Mouse (Mus musculus) spleen, adult 12 weeks (tissue): ENCODE results near the gene Pde2a.

Source experiments
- DNase-seq: peaks from one replicate; pipeline ENCODE4 v3.0.0; 2022; ENCODE audit warnings: low spot score

The Pde2a gene

DNA sequence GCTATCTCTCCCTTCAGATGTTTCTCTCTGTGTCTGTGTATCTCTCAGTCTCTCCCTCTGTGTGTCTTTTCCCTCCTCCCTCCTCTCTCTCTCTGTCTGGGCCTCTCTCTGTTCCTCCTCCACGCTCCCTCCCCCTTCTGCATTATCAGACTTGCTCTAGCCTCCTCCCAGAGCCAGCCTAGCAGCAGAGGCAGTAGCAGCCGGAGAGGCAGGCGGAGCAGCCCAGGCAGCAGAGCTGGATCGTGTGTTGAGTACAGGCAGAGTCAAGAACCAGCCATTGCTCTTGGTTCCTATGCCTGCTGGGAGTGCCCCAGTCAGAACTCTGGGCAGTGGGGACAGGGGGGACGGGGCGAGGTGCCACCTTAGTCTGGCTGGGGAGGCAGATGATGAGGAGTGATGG, at the start of gene Pde2a:
Pde2a (plus strand) TSS at position 163 of the 400 bp plus-strand sequence.
- DNase-seq = no peak

DNA sequence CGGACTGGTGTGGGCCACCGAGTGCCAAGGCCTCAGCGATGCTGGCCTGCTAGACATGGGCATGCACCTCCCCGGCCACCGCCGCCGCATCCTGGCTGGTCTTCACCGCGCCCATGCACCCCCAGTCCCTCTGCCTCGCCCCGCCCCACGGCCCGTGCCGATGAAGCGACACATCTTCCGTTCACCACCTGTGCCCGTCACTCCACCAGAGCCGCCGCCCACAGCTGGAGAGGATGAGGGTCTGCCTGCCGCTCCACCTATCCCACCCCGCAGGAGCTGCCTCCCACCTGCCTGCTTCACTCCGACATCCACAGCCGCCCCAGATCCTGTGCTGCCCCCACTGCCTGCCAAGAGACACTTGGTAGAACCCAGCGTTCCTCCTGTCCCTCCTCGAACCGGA, 48.4 kb upstream of the Pde2a start:
- no peak for DNase-seq

DNA sequence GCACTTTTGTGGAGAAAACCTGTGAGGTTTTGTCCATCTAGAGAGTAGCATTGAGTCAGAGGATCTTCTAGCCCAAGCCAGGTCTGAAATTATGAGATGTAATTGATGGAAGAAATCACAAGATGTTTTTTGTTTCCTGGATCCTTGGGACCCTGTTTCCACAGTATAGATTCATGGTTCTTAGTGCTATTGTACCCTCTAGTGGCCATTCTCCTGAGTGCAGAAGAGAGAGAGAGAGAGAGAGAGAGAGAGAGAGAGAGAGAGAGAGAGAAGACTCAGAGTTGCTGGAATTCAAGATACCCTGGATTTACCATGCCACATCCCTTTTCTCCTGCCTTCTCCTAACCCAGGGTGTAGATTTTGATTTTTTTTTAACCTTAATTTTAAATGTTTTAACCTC, 47.3 kb upstream of the Pde2a start:
- DNase-seq = no peak

DNA sequence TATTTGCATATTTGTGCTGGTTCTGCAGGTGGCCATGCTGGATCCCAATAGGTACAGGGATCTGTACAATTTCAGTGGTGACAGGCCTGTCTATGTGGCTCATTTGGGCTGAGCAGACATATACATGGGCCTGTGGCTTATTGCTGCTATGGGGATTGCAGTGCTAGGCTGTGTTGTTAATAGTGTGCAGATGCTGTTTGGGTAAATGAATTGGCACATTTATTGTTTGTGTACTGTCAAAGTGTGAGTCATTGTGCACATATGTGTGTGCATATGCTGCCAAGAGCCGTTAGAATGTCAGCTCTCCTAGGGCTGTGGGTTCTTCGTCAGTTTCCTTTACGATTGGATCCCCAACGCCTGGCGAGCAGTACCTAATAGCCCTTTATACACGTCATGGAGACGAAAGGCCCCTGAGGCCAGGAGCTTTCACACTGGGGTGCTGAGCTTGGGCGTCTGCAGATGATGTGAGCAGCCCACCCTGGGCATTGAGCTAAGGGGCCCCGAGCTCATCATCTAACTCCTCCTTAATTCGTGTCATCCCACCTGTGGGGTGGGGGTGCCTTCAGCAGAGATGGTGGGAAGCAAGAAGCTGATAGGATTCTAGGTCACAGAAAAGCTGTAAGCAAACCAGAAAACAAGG, 44.7 kb upstream of the Pde2a start:
- DNase-seq = no peak

DNA sequence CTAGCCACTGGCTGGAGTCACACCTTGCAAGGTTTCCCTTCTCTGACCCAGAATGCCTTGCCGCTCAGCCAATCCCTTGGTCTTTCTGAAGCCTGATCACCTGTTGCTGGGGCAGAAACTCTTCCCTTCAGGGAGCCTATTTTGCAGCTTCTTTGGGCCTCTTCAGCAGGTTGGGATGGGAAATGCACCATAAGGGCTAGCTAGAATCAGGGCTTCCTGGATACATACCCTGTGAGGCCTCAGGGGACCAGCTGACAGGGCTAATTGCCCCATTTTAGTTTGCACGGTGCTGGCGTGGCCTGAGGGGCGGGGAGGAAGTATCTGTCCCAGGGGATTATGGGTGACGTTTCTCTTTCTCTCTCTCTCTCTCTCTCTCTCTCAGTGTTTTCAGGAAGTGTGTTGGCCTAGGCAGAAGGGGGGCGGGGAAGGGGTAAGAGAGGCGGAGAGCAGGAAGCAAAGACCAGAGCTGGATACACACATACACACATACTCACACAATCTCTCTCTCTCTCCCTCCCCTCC, 43.7 kb upstream of the Pde2a start:
- DNase-seq = peak; percentile 73

DNA sequence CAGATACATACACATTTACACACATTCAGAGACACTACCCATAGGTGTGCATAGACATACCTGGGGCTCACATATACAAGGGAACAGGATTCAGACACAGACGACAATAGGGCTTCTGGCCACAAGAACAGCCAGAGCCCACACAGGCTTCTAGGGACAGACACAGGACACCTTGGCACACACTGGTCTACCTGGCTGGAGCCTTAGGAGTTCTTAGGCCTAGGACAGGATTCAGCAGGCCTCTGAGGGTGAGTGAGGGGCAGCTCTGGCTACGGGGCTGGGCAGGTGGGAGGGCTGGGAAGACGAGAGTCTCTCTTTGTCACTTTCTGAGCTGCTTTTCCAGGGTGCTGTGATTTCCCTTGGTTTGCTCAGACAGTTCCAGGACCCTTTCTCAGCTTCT, 43.2 kb upstream of the Pde2a start:
- DNase-seq = no peak

DNA sequence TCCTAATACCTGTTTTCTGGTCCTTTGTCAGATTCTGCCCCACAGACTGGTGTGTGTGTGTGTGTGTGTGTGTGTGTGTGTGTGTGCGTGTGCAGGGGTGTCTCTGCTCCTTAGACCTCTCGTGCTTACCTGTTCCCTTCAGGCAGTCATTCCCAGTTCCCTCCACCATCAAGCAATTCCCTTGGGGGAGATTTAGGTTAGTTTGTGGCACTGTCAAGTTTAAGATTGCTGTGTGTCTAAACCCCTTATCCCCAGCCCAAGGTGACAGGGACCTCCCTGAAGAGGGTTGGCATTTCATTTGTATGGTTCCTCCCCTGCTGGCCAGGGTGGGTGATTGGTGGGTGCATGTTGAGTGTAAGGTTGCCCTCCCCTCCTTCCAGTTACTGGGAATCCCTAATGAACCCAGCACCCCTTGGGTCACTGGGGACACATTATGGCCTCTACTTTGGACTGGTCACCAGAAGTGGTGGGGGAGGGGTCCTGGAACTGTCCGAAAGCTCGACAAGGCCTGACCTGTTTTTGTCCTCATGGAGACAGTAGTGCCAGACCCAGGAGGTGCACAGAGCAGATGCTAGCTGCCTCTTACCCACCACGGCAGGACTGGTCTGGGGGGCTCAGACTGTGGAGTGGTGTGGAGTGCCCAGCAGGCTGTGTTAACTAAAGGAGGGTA, 42.6 kb upstream of the Pde2a start:
- no peak for DNase-seq

DNA sequence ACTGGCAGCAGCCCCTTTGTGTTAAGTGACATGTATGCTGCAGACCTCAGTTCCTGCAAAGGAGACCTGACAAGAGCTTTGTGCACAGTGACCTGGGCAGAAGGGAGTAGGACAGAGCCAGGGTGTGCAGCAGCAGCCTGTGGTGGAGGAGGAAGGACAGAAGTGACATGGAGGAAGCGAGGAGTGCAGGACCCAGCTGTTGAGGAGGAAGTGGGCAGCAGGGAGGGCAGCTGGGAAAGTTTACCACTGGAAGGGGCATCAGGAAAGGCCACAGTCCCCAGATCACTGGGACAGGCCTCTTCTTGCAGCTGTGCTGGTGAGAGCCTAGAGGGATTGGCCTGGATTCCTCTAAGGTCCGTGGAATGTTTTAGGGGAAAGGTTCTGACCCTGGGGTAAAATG, 41.8 kb upstream of the Pde2a start:
- DNase-seq = no peak

DNA sequence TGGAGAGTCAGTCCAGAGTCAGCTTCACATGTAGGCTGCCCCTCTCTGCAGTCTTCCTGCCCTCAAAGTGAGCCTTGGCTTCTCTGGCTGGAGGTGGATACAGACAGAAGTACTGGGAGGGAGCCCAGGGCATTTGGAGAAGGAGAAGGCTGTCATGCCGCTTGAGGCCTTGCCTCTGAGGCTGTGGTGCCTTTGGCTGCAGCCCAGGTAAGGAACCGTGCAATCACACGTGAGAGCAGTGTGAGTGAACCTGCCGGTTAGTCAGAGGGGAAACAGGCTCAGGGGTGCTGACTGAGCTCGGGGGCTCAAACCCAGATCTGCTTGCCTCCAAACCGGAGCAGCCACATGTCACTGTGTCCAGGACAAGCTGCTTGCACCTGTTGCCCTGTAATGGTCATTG, 40.0 kb upstream of the Pde2a start:
- no peak for DNase-seq

DNA sequence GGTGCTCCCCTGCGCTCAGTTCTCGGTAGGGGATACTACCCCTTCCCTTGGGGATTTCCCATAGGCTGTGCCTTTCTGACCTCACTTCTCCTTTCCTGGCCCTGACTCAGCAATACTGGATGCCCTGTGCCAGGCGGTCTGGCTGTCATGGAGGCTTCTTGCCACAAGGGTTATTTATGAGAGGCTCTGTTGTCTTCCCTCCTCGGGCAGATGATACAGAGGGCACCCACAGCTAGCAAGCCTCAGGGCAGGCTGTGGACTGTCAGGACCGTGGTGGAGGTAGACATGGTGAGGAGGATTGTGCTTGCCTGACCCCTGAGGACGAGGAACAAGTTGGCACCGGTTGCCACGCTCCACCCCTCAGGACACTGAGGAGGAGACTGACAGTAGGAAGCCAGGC, 39.1 kb upstream of the Pde2a start:
- DNase-seq = peak; percentile 26

DNA sequence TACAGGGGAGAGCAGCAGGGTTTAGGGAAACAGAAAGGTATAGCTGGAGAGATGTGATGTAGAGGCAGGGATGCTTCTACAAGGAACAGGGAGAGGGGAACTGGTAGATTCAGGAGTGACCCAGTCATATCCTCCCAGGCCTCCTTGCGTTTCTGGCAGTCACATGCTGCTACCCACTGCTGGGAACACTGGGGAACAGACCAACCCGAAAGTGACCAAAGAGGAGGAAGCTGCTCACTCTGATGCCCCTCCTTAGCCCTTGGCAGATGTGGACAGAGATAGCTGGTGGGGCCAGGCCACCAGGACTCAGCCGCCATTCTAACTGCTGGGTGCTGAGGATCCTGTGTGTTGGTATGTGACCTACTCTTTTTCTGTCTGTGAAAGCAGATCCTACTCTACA, 37.7 kb upstream of the Pde2a start:
- no peak for DNase-seq

DNA sequence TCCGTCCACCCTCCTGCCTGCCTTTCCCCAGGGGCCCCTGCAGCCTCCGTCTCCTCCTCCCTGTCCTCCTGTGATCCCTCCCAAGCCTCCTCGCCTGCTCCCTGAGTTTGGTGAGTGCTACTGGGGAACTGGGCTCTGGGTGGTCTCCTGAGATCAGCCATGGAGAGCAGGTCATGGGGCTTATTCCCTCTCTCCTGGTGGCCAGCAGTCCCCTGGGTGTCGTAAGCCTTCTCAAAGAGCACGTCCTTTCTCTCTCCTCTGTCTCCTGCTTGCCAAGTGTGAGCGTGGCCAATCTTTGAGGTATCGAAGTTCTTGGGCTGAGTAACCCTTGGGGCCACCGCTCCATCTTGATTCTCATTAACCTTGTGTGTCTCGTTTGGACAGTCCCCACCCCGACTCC, 36.6 kb upstream of the Pde2a start:
- no peak for DNase-seq

DNA sequence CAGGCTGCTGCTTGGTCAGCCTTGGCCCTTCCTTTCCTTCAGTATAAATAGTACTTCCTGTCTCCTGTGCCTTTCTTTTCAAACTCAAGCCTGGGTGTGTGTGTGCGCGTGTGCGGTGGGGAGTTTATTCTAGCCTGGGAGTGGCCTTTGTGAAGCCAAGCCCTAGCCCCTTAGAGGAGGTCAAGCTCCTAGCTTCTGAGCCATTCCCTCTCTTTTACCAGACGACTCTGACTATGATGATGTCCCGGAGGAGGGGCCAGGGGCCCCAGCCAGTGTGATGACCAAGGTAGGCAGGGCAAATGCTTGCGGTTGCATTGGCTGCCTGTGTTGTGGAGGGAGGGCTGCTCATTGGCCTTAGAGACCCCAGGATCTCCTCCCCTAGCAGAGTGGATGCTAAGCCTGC, 36.2 kb upstream of the Pde2a start:
- no peak for DNase-seq

DNA sequence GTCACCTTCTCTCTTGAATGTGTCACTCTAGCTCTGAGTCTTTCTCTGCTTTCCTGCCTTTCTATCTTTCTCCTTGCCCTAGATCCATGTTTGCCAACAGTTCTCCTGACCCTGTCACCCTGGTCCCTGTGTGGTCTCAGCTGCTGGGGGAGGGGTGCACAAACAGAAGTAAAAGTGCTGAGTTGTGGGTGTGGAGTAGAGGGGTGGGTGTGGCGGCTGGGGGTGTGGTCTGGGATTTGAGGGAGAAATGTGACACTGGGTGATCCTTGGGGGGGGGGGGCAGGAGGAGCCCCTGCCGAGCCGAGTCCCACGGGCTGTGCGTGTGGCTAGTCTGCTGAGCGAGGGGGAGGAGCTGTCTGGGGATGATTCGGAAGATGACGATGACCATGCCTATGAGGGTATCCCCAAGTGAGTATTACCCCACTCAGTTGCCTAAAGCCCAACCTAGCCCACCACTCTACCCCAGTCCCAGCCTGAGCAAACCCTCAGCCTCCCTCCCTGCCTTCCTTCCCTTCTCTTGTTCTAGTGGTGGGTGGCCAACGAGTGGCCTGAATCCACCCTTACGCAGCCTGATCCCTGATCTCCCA, 35.5 kb upstream of the Pde2a start:
- DNase-seq = no peak

DNA sequence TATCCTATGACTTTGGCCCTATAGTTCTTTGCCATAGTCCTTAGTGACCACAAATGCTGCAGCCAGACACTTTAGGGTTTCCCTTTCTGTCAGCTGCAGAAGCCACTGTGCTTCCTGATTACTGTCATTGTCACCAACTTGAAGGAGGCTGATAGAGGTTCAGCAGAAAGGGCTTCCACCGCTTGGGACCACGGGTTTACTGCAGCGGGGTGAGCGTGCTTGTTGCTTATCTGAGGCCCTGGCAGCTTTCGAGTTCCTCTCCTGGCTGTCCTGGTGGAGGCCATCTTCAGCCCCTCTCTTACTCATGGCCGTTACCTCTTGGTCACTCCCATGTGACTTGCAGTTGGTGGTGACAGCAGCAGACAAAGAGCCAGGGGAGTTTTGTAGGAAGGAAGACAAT, 32.2 kb upstream of the Pde2a start:
- no peak for DNase-seq

DNA sequence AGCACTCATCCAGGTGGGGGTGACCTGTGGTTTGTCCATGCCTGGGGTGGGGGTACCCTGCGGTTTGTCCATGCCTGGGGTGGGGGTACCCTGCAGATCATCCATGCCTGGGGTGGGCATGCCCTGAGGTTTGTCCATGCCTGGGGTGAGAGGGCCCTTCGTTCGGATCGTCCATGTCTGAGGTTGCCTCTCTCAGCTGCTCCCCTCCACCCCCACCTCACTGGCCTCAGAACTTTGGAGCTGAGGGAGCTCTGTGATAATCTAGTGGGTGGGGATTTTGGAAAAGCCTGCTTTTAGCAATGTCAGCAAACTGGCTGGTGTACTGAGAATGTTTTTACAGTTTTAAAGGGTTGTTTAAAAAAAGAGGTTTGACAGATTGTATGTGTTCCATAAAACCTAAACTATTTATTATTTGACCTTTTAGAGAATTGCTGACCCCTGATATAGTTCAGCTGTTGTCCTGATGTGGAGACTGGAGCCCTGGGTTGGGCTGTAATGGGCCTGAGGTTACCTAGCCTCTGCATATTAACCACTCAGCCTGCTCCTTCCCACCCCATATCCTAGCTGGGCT, 29.5 kb upstream of the Pde2a start:
- DNase-seq = no peak

DNA sequence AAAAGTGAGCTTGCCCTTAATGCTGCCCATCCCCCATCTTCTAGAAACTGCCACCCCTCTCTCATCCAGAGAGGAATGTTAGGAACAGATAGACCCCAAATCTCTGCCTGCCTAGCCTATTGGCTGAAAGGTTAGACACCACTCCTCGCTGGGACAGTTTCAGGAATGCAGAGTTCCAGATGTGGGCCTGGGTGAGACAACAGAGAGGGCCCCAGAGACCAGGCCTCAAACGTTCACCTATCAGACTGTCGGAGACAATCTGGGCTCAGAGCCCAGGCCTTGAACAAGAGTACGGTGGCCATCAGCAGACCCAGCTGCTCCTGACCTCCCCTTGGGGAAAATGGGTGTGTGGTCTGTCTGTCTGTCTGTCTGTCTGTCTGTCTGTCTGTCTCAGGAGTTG, 28.5 kb upstream of the Pde2a start:
- DNase-seq = no peak

DNA sequence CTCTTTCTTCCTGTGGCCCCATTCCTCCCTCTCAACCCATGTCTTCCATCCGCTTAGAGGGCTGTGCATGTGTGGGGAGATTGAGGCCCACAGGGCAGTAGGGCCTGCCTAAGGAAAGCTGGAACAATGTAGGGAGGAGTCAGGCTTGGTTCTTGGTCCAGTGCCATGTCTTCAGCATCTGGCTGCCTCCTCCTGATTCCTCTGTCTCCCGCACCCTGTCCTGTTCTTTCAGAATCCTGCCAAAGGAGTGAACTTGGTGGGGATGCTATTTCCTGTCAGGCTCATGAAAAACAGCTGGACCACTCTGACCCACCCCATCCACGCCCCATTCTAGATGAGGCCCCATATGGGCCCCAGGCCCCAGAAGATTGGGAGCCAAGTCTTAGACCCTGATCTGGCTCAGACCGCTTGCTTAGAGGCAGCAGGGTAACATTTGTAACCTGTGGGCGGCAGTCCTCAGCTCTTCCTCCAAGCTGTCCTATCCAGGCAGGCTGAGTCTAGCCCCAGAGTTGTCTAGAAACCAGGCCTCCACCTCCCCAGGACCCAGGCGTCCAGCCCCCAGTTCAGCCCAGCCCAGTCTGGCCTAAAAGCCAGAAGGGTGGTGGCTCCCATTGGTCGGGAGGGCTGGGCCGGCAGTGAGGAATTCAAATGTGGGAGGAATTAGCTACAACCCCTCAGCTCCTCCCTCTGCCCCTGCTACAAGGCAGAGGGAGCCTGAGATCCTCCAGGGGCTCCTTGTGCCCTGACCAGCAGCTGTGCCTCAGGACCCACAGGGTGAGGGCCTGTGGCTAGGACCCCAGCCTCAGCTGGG, 27.6 kb upstream of the Pde2a start:
- no peak for DNase-seq

DNA sequence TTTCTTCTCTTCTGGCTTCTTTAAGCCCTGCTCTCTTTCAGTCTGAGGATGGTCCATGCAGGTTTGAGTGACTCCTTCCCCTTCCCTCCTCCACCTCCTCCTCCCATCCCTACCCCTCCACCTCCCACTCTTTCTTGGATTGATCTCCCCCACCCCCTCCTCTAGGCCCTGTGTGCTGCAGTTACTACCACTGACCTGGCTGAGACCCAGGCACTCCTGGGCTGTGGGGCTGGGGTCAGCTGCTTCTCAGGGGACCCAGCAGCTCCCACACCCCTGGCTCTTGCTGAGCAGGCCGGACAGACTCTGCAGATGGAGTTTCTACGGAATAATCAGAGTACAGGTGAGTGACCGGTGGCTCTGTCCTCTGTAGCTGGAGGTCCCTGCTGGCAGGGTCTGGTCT, 26.9 kb upstream of the Pde2a start:
- DNase-seq = no peak

DNA sequence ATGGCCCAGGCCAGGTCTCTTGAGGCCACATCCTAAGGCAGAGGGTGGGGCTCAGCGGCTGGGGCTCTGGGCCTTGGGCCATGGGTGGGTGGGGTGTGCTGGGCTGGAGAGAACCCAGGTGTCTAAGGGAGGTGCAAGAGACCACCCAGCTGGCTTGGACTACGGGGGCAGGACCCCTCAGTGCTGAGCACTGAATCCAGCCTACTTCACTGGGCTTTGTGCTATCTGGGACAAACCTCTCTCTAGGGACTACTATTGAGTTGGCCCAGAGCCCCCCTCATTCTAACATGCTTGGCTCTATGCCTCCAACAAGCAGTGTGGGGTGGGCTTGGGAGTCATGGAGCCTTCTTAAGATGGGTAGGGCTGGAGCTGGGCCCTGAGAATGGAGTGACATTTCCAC, 26.0 kb upstream of the Pde2a start:
- DNase-seq = no peak

DNA sequence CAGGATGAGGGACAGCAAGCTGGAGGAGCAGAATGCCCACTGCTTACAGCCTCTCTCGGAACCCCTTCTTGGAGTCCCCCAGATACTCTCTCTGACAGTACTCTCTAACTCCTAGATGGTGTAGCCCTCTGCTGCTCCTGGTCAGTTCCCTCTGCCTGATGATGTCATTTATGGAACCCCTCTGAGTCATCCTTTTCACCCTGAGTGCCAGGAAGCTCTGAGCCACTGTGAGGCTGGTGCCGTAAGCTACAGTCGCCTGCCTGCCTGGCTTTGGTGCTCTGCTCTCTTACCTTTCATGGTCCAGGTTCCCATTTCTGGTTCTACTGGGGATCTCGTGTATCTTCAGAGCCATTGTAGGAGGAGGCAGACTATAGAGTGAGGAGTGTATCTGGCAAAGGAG, 24.3 kb upstream of the Pde2a start:
- no peak for DNase-seq

DNA sequence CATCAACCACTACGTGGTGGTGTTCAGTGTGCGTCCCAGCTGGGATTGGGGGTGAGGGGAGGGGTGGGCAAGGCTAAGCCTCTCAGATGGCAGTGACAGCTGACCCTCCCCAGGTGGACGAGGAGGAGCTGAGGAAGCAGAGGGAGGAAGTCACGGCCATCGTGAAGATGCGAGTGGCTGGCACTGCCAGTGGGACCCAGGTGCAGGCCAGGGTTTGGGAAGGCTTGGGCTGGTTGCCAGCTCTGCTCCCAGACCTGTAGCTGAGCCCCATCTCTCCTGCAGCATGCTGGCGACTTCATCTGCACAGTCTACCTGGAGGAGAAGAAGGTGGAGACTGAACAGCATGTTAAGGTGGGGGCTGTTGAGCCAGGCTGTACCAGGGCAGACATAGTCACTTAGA, 20.0 kb upstream of the Pde2a start:
- no peak for DNase-seq
